Mouse (Mus musculus) stomach, postnatal 0 days (tissue): Measurements from ENCODE around the gene Tnfsf10.

Experiments used
- CTCF ChIP-seq: IDR thresholded peaks from 2 replicates; pipeline ENCODE4 v1.5.1; 2016; ENCODE audit warnings: antibody characterized with exemption, low read depth, mild to moderate bottlenecking, moderate library complexity
- EP300 ChIP-seq: optimal IDR thresholded peaks from 2 replicates; pipeline ENCODE3; 2016; ENCODE audit warnings: antibody characterized with exemption

- TF ChIP-seq CTCF (no peak), EP300 (no peak)
Measured at GRCm38 (mm10) chr3:27371725-27372650, 55.2 kb downstream of the Tnfsf10 start.
